Mouse (Mus musculus): Measurements from ENCODE around the gene Fam57a. TPM values are rescaled to one million over a fixed set of nuclear protein-coding genes. Genes with fewer than 3 reads are reported as not detected.
A peak's percentile ranks its signal among the peaks of the same experiment; 100 is the strongest.

Gene Fam57a
- polyA plus RNA-seq, 2 experiments = 40.1 to 60.8 TPM

DNA sequence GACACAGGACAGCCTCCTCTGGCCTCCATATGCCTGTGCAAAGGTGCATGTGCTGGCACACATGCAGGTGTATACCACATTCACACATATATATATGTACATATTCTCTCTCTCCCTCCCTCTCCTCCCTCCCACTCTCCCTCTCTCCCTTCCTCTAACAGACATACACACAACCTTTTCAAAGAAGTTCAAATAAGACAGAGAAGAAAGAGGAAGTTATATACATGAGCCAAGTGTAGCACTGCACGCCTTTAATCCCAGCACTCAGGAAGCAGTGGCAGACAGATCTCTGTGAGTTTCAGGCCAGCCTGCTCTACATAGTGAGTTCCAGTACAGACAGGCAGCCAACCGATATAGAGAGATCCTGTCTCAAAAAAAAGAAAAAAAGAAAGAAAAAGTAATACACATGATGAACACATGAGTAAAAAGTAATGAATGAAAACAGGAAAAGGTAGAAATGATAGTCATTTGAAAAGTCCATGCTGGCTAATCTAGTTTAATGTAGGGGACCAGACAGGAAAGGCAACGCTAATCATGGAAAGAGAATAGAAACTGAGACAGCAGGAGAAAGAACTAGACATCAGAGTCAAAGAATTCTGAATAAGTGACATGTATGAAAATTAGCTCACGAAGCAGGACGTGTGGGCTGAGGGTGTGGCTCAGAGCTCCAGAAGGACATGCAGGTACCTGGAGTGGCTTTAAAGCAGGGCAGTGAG lies 26.1 kb upstream of the Fam57a start:
- ATAC-seq (ENCODE audit: low FRiP score, low read depth) = no peak
- no peak overlapping the region for H3K27ac ChIP-seq (replicated peaks; ENCODE audit: low read depth, low read length)
- H3K4me3 ChIP-seq (replicated peaks; ENCODE audit: low read length) = no peak overlapping the region
- no peaks in the 10 kb centered on the region for H3K9me3 ChIP-seq (ENCODE audit: control insufficient read depth, low read length)
- H3K27me3 ChIP-seq (ENCODE audit: control insufficient read depth, insufficient read depth, low read length) = no peaks in the 10 kb centered on the region
- no peak for TF ChIP-seq POLR2A (IDR thresholded peaks at IDR 0.05; ENCODE audit: borderline replicate concordance, extremely low read depth, insufficient read depth, insufficient read length)
- peaks cover 9% of the 10 kb centered on the region; the same call in 1 of the 2 replicates for H3K4me1 ChIP-seq (ENCODE audit: control insufficient read depth, insufficient read depth, low read length)
- no peak overlapping the region for H3K9ac ChIP-seq (ENCODE audit: low read depth, low read length, severe bottlenecking)
- 84% methylated on average over 5 of the region's 5 CpGs for WGBS
- H3K36me3 ChIP-seq (ENCODE audit: control insufficient read depth, insufficient read depth, low read length) = peaks cover 19% of the 10 kb centered on the region
- no peak overlapping the region for H3K4me2 ChIP-seq (replicated peaks; ENCODE audit: low read depth, low read length, severe bottlenecking)
- no peak for DNase-seq (ENCODE audit: low spot score)

DNA sequence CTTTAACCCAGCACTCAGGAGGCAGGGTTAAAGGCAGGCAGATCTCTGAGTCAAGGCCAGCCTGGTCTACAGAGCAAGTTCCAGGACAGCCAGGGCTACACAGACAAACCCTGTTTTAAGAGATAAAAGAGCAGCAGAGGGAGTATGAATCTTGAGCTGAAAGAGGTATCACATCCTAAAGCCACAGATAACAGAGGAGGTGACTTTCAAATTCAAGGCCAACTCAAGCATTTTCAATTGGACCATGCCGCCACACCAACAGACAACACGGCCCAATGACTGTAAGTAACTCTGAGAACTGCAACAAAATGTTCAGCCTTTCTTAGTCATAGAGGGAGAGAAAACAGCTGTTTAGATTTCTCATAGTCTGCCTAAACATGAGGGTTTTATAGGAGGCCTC lies 25.3 kb upstream of the Fam57a start:
- no peak for DNase-seq (ENCODE audit: low spot score)
- H3K36me3 ChIP-seq (ENCODE audit: control insufficient read depth, insufficient read depth, low read length) = peaks cover 19% of the 10 kb centered on the region
- ATAC-seq (ENCODE audit: low FRiP score, low read depth) = no peak
- no peak overlapping the region for H3K27ac ChIP-seq (replicated peaks; ENCODE audit: low read depth, low read length)
- 0 out of 2 replicates have a peak, but pooled peaks cover 3% of the 10 kb centered on the region for H3K4me1 ChIP-seq (ENCODE audit: control insufficient read depth, insufficient read depth, low read length)
- 92% methylated on average over 2 of the region's 2 CpGs for WGBS
- H3K27me3 ChIP-seq (ENCODE audit: control insufficient read depth, insufficient read depth, low read length) = no peaks in the 10 kb centered on the region
- no peak for TF ChIP-seq POLR2A (IDR thresholded peaks at IDR 0.05; ENCODE audit: borderline replicate concordance, extremely low read depth, insufficient read depth, insufficient read length)
- no peak overlapping the region for H3K4me3 ChIP-seq (replicated peaks; ENCODE audit: low read length)
- no peak overlapping the region for H3K4me2 ChIP-seq (replicated peaks; ENCODE audit: low read depth, low read length, severe bottlenecking)
- no peaks in the 10 kb centered on the region for H3K9me3 ChIP-seq (ENCODE audit: control insufficient read depth, low read length)
- H3K9ac ChIP-seq (ENCODE audit: low read depth, low read length, severe bottlenecking) = no peak overlapping the region

DNA sequence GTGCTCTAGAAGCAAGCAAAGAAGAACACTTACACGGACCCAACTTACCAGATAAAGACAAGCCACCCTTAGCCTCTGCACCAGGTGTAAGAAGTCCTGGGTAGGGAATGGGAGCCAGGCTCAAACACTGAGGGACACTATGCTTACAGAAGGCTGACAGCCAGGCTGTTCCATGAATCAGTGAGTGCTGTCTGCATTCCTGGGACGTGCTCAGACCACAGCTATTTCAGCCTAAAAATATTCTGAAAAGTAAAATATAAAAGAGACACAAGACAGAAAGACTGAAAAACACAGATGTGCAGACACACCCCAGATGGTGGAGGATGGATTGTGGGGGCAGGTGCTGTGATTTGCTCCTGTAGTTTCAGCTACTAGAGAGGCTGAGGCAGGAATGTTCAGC lies 24.6 kb upstream of the Fam57a start:
- no peak for TF ChIP-seq POLR2A (IDR thresholded peaks at IDR 0.05; ENCODE audit: borderline replicate concordance, extremely low read depth, insufficient read depth, insufficient read length)
- no peak overlapping the region for H3K27ac ChIP-seq (replicated peaks; ENCODE audit: low read depth, low read length)
- peaks cover 19% of the 10 kb centered on the region for H3K36me3 ChIP-seq (ENCODE audit: control insufficient read depth, insufficient read depth, low read length)
- H3K4me3 ChIP-seq (replicated peaks; ENCODE audit: low read length) = no peak overlapping the region
- 0 out of 2 replicates have a peak, but pooled peaks cover 3% of the 10 kb centered on the region for H3K4me1 ChIP-seq (ENCODE audit: control insufficient read depth, insufficient read depth, low read length)
- DNase-seq (ENCODE audit: low spot score) (no peak), ATAC-seq (ENCODE audit: low FRiP score, low read depth) (no peak)
- WGBS = 86% methylated on average over 2 of the region's 2 CpGs
- H3K27me3 ChIP-seq (ENCODE audit: control insufficient read depth, insufficient read depth, low read length) = no peaks in the 10 kb centered on the region
- H3K4me2 ChIP-seq (replicated peaks; ENCODE audit: low read depth, low read length, severe bottlenecking) = no peak overlapping the region
- no peak overlapping the region for H3K9ac ChIP-seq (ENCODE audit: low read depth, low read length, severe bottlenecking)
- H3K9me3 ChIP-seq (ENCODE audit: control insufficient read depth, low read length) = no peaks in the 10 kb centered on the region

DNA sequence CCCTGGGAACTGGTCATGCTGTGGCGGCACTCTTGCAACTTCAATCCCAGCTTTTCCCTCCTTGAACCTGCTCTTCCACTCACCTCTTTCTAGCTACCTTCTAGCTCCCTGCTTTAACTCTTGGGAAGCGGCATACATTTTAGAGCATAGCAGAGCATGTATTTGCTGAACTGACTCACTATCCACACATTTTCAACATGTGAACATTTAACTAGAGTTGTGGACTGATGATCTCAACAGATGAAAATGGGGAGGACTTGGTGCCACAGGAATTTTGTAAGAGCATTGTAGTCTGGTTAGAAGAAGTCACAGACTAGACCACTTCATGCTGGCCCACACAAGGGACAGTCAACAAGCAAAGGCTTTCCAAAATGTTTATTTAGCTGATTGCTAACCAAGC lies 21.1 kb upstream of the Fam57a start:
- Histone ChIP-seq H3K9ac (ENCODE audit: low read depth, low read length, severe bottlenecking) (no peak overlapping the region), H3K27me3 (ENCODE audit: control insufficient read depth, insufficient read depth, low read length) (no peaks in the 10 kb centered on the region), H3K27ac (replicated peaks; ENCODE audit: low read depth, low read length) (no peak overlapping the region), H3K9me3 (ENCODE audit: control insufficient read depth, low read length) (no peaks in the 10 kb centered on the region), H3K36me3 (ENCODE audit: control insufficient read depth, insufficient read depth, low read length) (peaks cover 28% of the 10 kb centered on the region), H3K4me3 (replicated peaks; ENCODE audit: low read length) (no peak overlapping the region), H3K4me2 (replicated peaks; ENCODE audit: low read depth, low read length, severe bottlenecking) (no peak overlapping the region), H3K4me1 (ENCODE audit: control insufficient read depth, insufficient read depth, low read length) (no peaks in the 10 kb centered on the region)
- ATAC-seq (ENCODE audit: low FRiP score, low read depth) = no peak
- no peak for TF ChIP-seq POLR2A (IDR thresholded peaks at IDR 0.05; ENCODE audit: borderline replicate concordance, extremely low read depth, insufficient read depth, insufficient read length)
- DNase-seq (ENCODE audit: low spot score) = no peak
- WGBS = 88% methylated on average over 2 of the region's 2 CpGs

DNA sequence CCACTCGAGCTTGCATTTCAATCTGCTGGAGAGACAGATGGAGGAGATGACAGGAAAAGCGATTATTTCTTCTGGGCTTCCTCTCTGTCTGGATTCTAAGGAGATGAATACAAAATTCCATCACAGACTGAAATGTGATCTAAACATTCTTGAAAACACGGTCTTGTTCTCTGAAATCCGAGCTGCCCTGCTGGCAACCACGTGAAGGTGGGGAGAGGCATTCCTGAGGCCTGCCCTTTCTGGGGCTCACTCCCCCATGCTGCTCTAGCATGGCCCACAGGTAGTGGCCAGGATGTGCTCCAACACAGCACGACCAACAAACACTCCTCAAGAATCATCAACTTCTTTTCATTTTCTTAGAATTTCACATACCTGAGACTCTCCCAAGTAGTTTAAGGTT lies 19.2 kb upstream of the Fam57a start:
- no peak overlapping the region for H3K27ac ChIP-seq (replicated peaks; ENCODE audit: low read depth, low read length)
- no peak for TF ChIP-seq POLR2A (IDR thresholded peaks at IDR 0.05; ENCODE audit: borderline replicate concordance, extremely low read depth, insufficient read depth, insufficient read length)
- peak; percentile 9 for DNase-seq (ENCODE audit: low spot score)

More for the DNA sequence above, 19.2 kb upstream of the Fam57a start:
- H3K4me2 ChIP-seq (replicated peaks; ENCODE audit: low read depth, low read length, severe bottlenecking) = no peak overlapping the region
- 36% methylated on average over 6 of the region's 6 CpGs for WGBS
- no peak overlapping the region for H3K4me3 ChIP-seq (replicated peaks; ENCODE audit: low read length)
- H3K4me1 ChIP-seq (ENCODE audit: control insufficient read depth, insufficient read depth, low read length) = no peaks in the 10 kb centered on the region
- no peak for ATAC-seq (ENCODE audit: low FRiP score, low read depth)
- peaks cover 26% of the 10 kb centered on the region for H3K36me3 ChIP-seq (ENCODE audit: control insufficient read depth, insufficient read depth, low read length)
- H3K27me3 ChIP-seq (ENCODE audit: control insufficient read depth, insufficient read depth, low read length) = no peaks in the 10 kb centered on the region
- no peaks in the 10 kb centered on the region for H3K9me3 ChIP-seq (ENCODE audit: control insufficient read depth, low read length)
- H3K9ac ChIP-seq (ENCODE audit: low read depth, low read length, severe bottlenecking) = no peak overlapping the region
